Mouse (Mus musculus) embryonic facial prominence, embryonic 12.5 days (tissue): Measurements from ENCODE around the gene Ak4. TPM values are rescaled to one million over a fixed set of nuclear protein-coding genes. Genes with fewer than 3 reads are reported as not detected.
"Not testable (repeated sequence)": the region's sequence is repeated elsewhere in the genome, so short reads cannot be mapped to it uniquely, and the experiment has no call there.

Experiments used
- ATAC-seq: fragments of 200-750 bp; cut with Nextera tagmentation; 2 replicates; pipeline ENCODE4 v1.8.0; 2017; ENCODE audit not compliant: insufficient number of reproducible peaks, insufficient read depth, low FRiP score, low TSS enrichment
- H3K27ac ChIP-seq: fragments of 300-500 bp; sonication (generic); 2 replicates; pipeline ENCODE4 v1.5.1; 2016; ENCODE audit warnings: mild to moderate bottlenecking
- H3K27me3 ChIP-seq: fragments of 300-500 bp; sonication (generic); 2 replicates; pipeline ENCODE4 v1.6.1; 2016; ENCODE audit warnings: mild to moderate bottlenecking, moderate library complexity
- H3K36me3 ChIP-seq: fragments of 300-500 bp; sonication (generic); 2 replicates; pipeline ENCODE4 v1.6.1; 2016; ENCODE audit warnings: mild to moderate bottlenecking
- H3K4me1 ChIP-seq: fragments of 300-500 bp; sonication (generic); 2 replicates; pipeline ENCODE4 v1.6.1; 2016
- H3K4me2 ChIP-seq: fragments of 300-500 bp; sonication (generic); replicated peaks from 2 replicates; pipeline ENCODE4 v1.6.1; 2016; ENCODE audit warnings: mild to moderate bottlenecking, moderate library complexity
- H3K4me3 ChIP-seq: fragments of 300-500 bp; sonication (generic); 2 replicates; pipeline ENCODE4 v1.5.1; 2016; ENCODE audit warnings: mild to moderate bottlenecking
- H3K9ac ChIP-seq: fragments of 300-500 bp; sonication (generic); 2 replicates; pipeline ENCODE4 v1.6.1; 2016; ENCODE audit warnings: mild to moderate bottlenecking, moderate library complexity
- H3K9me3 ChIP-seq: fragments of 300-500 bp; sonication (generic); 2 replicates; pipeline ENCODE4 v1.6.1; 2016; ENCODE audit warnings: mild to moderate bottlenecking, moderate library complexity
- WGBS: fragments of 180-500 bp; shearing (Covaris S2); methylation state at CpG from one replicate; pipeline ENCODE4 v1.1.7; 2016; 5-methylcytosine and 5-hydroxymethylcytosine counted together
- polyA plus RNA-seq: library from polyadenylated mRNA; unstranded; fragments of >200 nt; fragmentation: Nextera tagmentation; extraction: Ambion mirVana; gene quantifications from 2 replicates; pipeline ENCODE4 v1.2.1, GENCODE M21; 2016

Ak4 gene
- polyA plus RNA-seq, 1 experiment from 2014 or later, result 11.4 TPM

DNA sequence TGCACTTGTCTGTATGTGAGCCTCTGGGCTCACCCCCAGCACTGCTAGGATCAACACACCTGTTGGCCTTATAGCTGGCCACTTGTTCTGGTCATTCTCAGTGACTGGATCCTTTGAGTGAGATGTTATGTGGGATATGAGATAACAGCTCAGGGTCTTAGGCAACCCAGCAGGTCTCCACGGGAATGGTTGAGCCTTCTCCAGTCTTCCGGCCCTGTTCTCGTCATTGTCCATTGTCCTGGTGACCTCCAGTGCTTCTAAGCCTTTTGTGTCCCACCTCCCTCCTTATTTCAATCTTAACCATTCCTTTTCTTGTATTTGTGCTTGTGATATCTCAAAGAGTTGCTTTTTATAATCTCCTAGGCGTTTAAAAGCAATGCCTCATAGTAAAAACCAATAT, 26.6 kb downstream of the Ak4 start:
- no peaks in the 10 kb centered on the region for H3K27me3 ChIP-seq
- H3K4me3 ChIP-seq, result no peak overlapping the region
- no peaks in the 10 kb centered on the region for H3K9me3 ChIP-seq
- H3K4me1 ChIP-seq, result no peaks in the 10 kb centered on the region
- H3K27ac ChIP-seq, result no peak overlapping the region
- no peaks in the 10 kb centered on the region for H3K36me3 ChIP-seq
- 93% methylated on average over 4 of the region's 4 CpGs for WGBS
- no peak for ATAC-seq
- H3K4me2 ChIP-seq, result no peak overlapping the region
- no peak overlapping the region for H3K9ac ChIP-seq

- H3K4me2 ChIP-seq, H3K4me3 ChIP-seq, H3K4me1 ChIP-seq, H3K9me3 ChIP-seq, H3K36me3 ChIP-seq, ATAC-seq, H3K9ac ChIP-seq, H3K27me3 ChIP-seq, H3K27ac ChIP-seq: not testable (repeated sequence)
- 88% methylated on average over 9 of the region's 9 CpGs for WGBS
Measured at GRCm38 (mm10) chr4:101446606-101447005, 27.5 kb downstream of the Ak4 start.

DNA sequence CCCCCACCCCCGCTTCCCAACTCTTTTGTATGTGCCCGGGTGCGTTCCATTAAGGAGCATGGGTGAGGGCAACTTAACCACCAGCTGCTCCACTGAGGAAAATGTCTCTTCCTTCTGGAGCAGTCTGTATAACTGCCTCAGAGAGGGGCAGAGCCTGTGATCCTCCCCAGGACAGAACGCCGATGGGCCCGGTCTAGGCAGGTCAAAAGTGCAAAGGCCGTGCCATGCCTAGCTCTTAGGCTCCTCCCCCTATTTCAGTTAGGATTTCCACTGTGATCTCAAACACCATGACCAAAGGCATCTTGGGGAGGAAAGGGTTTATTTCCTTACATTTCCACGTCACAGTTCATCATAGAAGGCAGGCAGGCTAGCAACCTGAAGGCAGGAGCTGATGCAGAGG, 29.6 kb downstream of the Ak4 start:
- Histone ChIP-seq H3K4me1 (no peaks in the 10 kb centered on the region), H3K4me2 (no peak overlapping the region), H3K27ac (no peak overlapping the region), H3K4me3 (no peak overlapping the region), H3K9me3 (no peaks in the 10 kb centered on the region), H3K9ac (no peak overlapping the region), H3K36me3 (no peaks in the 10 kb centered on the region), H3K27me3 (no peaks in the 10 kb centered on the region)
- 79% methylated on average over 8 of the region's 8 CpGs for WGBS
- ATAC-seq, result no peak

GRCm38 (mm10) chr4:101449344-101449743, 30.3 kb downstream of the Ak4 start:
- Histone ChIP-seq H3K4me2 (no peak overlapping the region), H3K4me3 (no peak overlapping the region), H3K27me3 (no peaks in the 10 kb centered on the region), H3K27ac (no peak overlapping the region), H3K9ac (no peak overlapping the region), H3K9me3 (no peaks in the 10 kb centered on the region), H3K4me1 (no peaks in the 10 kb centered on the region), H3K36me3 (no peaks in the 10 kb centered on the region)
- WGBS, result 86% methylated on average over 7 of the region's 7 CpGs
- ATAC-seq, result no peak

DNA sequence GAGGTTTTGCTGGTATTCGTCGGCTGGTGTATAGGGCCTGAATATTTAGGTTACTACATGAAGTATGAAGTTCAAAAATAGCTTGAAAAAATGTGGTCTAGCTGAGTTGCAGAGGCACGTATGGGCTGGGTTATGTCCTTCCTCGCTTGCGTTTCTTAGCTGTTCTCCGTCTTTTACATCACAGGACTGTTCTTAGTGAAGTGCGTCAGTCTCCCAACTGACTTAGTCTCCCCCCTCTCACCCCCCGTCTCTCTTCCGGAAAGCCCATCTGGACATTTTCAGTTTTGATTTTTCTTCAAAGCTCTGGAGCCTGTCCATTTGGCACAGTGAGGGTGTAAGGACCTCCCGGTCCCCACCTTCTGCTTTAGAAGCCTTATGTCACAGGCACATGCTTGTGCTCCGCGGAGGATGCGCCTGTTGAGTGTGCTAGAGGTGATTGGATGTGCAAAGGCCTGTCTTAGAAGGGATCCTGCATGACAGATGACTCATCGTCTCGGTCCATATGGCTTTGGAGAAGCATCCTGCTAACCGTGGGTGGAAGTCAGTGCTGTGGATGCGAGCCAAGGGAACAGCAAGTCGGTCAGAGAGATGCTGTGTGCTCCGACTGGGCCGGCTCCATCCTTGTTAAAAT, 31.2 kb downstream of the Ak4 start:
- no peaks in the 10 kb centered on the region for H3K27me3 ChIP-seq
- H3K4me1 ChIP-seq, result no peaks in the 10 kb centered on the region
- ATAC-seq, result no peak
- no peaks in the 10 kb centered on the region for H3K36me3 ChIP-seq
- H3K4me3 ChIP-seq, result no peak overlapping the region
- 87% methylated on average over 20 of the region's 20 CpGs for WGBS
- H3K9ac ChIP-seq, result no peak overlapping the region
- no peaks in the 10 kb centered on the region for H3K9me3 ChIP-seq
- H3K4me2 ChIP-seq, result no peak overlapping the region
- H3K27ac ChIP-seq, result no peak overlapping the region

- no peak for ATAC-seq
- no peaks in the 10 kb centered on the region for H3K27me3 ChIP-seq
Measured at GRCm38 (mm10) chr4:101451089-101451488, 32.0 kb downstream of the Ak4 start.

GRCm38 (mm10) chr4:101452829-101453228, 33.8 kb downstream of the Ak4 start:
- 89% methylated on average over 9 of the region's 9 CpGs for WGBS

More at GRCm38 (mm10) chr4:101451089-101451488, 32.0 kb downstream of the Ak4 start:
- no peak overlapping the region for H3K9ac ChIP-seq
- H3K36me3 ChIP-seq, result no peaks in the 10 kb centered on the region
- no peaks in the 10 kb centered on the region for H3K9me3 ChIP-seq
- H3K4me2 ChIP-seq, result no peak overlapping the region
- H3K27ac ChIP-seq, result no peak overlapping the region
- no peaks in the 10 kb centered on the region for H3K4me1 ChIP-seq
- 88% methylated on average over 4 of the region's 4 CpGs for WGBS
- H3K4me3 ChIP-seq, result no peak overlapping the region

DNA sequence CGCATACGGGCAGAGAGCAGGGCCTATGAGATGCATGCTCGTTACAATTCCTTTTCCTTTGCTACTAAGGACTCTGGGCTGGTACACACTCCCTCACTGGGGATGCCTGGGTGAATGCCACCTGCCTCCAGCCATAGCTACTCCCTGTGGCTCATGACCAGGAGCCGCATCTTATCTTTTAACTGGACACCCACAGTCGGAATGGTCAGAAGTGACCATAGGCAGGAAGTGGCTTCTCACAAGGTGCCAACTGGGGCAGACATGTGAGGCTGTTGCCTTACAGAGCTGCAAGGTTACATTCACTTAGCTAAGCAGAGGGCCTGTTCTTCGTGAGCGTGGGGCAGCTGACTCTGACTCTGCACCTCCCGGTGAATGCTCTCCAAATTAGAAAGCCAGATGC, 38.1 kb downstream of the Ak4 start:
- Histone ChIP-seq H3K4me1 (no peaks in the 10 kb centered on the region; the same call in 1 of the 2 replicates), H3K4me3 (no peak overlapping the region), H3K9me3 (no peaks in the 10 kb centered on the region), H3K27ac (no peak overlapping the region), H3K27me3 (no peaks in the 10 kb centered on the region), H3K9ac (no peak overlapping the region), H3K36me3 (no peaks in the 10 kb centered on the region), H3K4me2 (no peak overlapping the region)
- WGBS, result 86% methylated on average over 8 of the region's 8 CpGs
- no peak for ATAC-seq

More at GRCm38 (mm10) chr4:101452829-101453228, 33.8 kb downstream of the Ak4 start:
- no peak for ATAC-seq
- no peak overlapping the region for H3K9ac ChIP-seq
- H3K4me1 ChIP-seq, result no peaks in the 10 kb centered on the region; the same call in 1 of the 2 replicates
- no peaks in the 10 kb centered on the region for H3K27me3 ChIP-seq
- H3K9me3 ChIP-seq, result no peaks in the 10 kb centered on the region
- H3K27ac ChIP-seq, result no peak overlapping the region
- H3K4me2 ChIP-seq, result no peak overlapping the region
- no peaks in the 10 kb centered on the region for H3K36me3 ChIP-seq
- no peak overlapping the region for H3K4me3 ChIP-seq

GRCm38 (mm10) chr4:101458341-101458740, 39.3 kb downstream of the Ak4 start:
- Histone ChIP-seq H3K4me1 (no peaks in the 10 kb centered on the region; the same call in 1 of the 2 replicates), H3K9me3 (no peaks in the 10 kb centered on the region), H3K27ac (no peak overlapping the region), H3K36me3 (no peaks in the 10 kb centered on the region), H3K4me2 (no peak overlapping the region), H3K4me3 (no peak overlapping the region), H3K9ac (no peak overlapping the region), H3K27me3 (no peaks in the 10 kb centered on the region)
- WGBS, result 63% methylated on average over 2 of the region's 2 CpGs
- ATAC-seq, result no peak

GRCm38 (mm10) chr4:101459358-101459757, 40.3 kb downstream of the Ak4 start:
- no peak overlapping the region for H3K9ac ChIP-seq
- 87% methylated on average over 4 of the region's 4 CpGs for WGBS
- no peaks in the 10 kb centered on the region for H3K36me3 ChIP-seq
- H3K4me2 ChIP-seq, result no peak overlapping the region
- no peaks in the 10 kb centered on the region for H3K27me3 ChIP-seq
- no peaks in the 10 kb centered on the region; the same call in 1 of the 2 replicates for H3K4me1 ChIP-seq
- H3K4me3 ChIP-seq, result no peak overlapping the region
- H3K9me3 ChIP-seq, result no peaks in the 10 kb centered on the region
- no peak for ATAC-seq
- H3K27ac ChIP-seq, result no peak overlapping the region

DNA sequence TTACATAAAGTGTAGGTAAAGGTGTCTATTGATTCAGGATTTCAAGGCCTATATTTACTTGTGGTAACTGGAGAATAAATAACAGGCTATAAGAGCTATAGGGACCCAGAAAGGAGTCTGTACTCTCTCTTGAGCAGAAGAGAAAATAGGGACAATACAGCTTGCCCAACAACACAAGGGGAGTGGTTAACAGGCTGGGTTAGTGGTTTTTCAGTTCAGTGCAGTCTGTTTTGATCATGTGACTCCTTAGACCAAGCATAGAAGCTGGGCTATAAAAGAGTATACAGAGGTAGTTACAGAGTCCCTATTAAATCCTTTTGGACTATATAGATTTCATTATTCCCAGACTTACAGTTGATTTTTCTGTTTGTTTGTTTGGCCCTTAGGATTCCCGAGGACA, 41.0 kb downstream of the Ak4 start:
- no peak overlapping the region for H3K4me3 ChIP-seq
- WGBS, result 89% methylated on average over 1 of the region's 1 CpGs
- H3K36me3 ChIP-seq, result no peaks in the 10 kb centered on the region
- no peaks in the 10 kb centered on the region for H3K27me3 ChIP-seq
- H3K4me2 ChIP-seq, result no peak overlapping the region
- H3K4me1 ChIP-seq, result no peaks in the 10 kb centered on the region; the same call in 1 of the 2 replicates
- no peak overlapping the region for H3K9ac ChIP-seq
- ATAC-seq, result no peak
- H3K27ac ChIP-seq, result no peak overlapping the region
- H3K9me3 ChIP-seq, result no peaks in the 10 kb centered on the region

DNA sequence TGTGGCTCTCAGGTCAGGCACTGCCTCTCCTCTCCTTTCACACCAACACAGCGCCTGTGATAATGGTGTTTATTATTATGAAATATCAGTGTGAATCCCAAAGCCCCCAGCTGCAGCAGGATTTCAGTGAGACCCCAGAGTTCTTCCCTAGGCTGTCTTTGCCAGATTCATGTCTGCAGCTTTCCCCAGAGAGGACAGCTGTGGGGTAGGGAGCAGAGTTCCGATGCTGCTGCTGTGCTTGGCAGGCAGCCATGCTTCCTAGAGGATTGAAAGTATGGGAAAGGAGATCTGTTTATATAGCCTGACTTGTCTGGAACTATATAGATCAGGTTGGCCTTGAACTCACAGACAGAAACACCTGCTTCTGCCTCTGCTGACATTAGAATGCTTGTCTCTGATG, 43.0 kb downstream of the Ak4 start:
- H3K36me3 ChIP-seq, result no peaks in the 10 kb centered on the region
- 63% methylated on average over 2 of the region's 2 CpGs for WGBS

More for the DNA sequence above, 43.0 kb downstream of the Ak4 start:
- no peaks in the 10 kb centered on the region for H3K9me3 ChIP-seq
- H3K9ac ChIP-seq, result no peak overlapping the region
- ATAC-seq, result no peak
- H3K27me3 ChIP-seq, result no peaks in the 10 kb centered on the region
- H3K27ac ChIP-seq, result no peak overlapping the region
- no peaks in the 10 kb centered on the region; the same call in 1 of the 2 replicates for H3K4me1 ChIP-seq
- no peak overlapping the region for H3K4me2 ChIP-seq
- H3K4me3 ChIP-seq, result no peak overlapping the region
